8 mouse cellular contexts compared by ENCODE assay signal in the genomic region with DNA sequence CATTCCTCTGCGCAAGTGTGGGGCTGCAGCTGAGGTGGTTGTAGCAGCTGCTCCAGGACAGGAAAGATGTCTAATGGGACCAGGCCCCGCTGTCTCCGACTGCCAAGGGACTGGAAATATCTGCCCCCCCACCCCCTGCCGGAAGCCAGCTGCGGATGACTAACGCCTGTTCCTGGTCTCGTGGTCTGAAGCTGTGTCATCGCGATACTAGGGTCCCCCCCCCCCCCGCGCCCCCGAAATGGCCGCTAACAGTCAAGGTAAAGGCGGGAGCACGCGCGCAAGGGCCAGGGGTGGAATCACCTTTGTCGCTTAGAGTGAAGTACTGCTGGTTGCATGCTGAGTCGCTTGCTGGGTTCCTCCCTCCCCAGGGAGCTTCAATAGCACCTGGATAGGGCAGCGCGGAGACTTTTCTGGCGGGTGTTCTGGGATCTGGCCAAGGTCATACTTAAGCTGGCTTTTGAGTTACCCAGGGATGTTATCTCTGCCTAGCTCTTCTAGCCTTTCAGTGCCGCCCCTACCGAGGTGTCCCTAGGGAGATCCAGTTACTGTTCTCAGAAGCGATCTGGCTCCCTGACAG. TPM values are rescaled to one million over a fixed set of nuclear protein-coding genes. Genes with fewer than 3 reads are reported as not detected.
DNase-seq lines count a peak whose midpoint lies in the region; ATAC-seq and TF ChIP-seq lines count a peak whose summit lies in the region.

A gene (plus strand): TSS at position 205 of the 577 bp plus-strand sequence.
A gene (minus strand): TSS at position 421 of the 577 bp plus-strand sequence.

- no peak for TF ChIP-seq CTCF in intestine, postnatal 0 days (IDR thresholded peaks at IDR 0.05; ENCODE audit: low read depth)

- H3K36me3 ChIP-seq in embryonic facial prominence, embryonic 10.5 days (replicated peaks), result no peaks in the 10 kb centered on the region
- H3K36me3 ChIP-seq in intestine, postnatal 0 days (ENCODE audit: control insufficient read depth, insufficient read depth), result no peaks in the 10 kb centered on the region
- no peaks in the 10 kb centered on the region for H3K36me3 ChIP-seq in midbrain, embryonic 10.5 days

- H3K27ac ChIP-seq in embryonic facial prominence, embryonic 10.5 days (replicated peaks), result peak within 1 kb of the TSS; percentile 89
- H3K27ac ChIP-seq in intestine, postnatal 0 days (ENCODE audit: low read depth, low read length), result peak within 1 kb of the TSS; percentile 50
- H3K27ac ChIP-seq in midbrain, embryonic 10.5 days (replicated peaks), result peak within 1 kb of the TSS; percentile 85

- H3K4me3 ChIP-seq in embryonic facial prominence, embryonic 10.5 days, result peak within 1 kb of the TSS; percentile 60
- H3K4me3 ChIP-seq in intestine, postnatal 0 days (ENCODE audit: low read depth, low read length), result peak within 1 kb of the TSS; percentile 52
- peak within 1 kb of the TSS; percentile 56 for H3K4me3 ChIP-seq in midbrain, embryonic 10.5 days

- intact Hi-C loops in left cerebral cortex, postnatal 36 days (cut with DNase I), result no loop called here

- ATAC-seq in granulocyte monocyte progenitor cell, adult 5-6 weeks (replicated peaks; ENCODE audit: poor library complexity, severe bottlenecking), result peak; percentile 100
- peak; percentile 92 for ATAC-seq in intestine, postnatal 0 days

- H3K9me3 ChIP-seq in embryonic facial prominence, embryonic 10.5 days, result no peaks in the 10 kb centered on the region
- H3K9me3 ChIP-seq in intestine, postnatal 0 days (ENCODE audit: control insufficient read depth), result no peaks in the 10 kb centered on the region
- H3K9me3 ChIP-seq in midbrain, embryonic 10.5 days (replicated peaks), result no peaks in the 10 kb centered on the region

- peak; percentile 80 for DNase-seq in adrenal gland, postnatal 14 days
- DNase-seq in embryonic facial prominence, embryonic 10.5 days (ENCODE audit: low spot score), result peak; percentile 90
- DNase-seq in left cerebral cortex, postnatal 36 days (ENCODE audit: low spot score in 2 of 2), result peak; percentile 33 to 57
- DNase-seq in midbrain, embryonic 10.5 days (ENCODE audit: low spot score), result peak; percentile 81
- peak; percentile 72 for DNase-seq in right cerebral cortex, postnatal 4 days
- DNase-seq in yolk sac, embryonic 10.5 days (ENCODE audit: low spot score), result peak; percentile 78

- H3K4me2 ChIP-seq in intestine, postnatal 0 days (replicated peaks; ENCODE audit: low read depth), result peak within 1 kb of the TSS; percentile 61

- H3K27me3 ChIP-seq in embryonic facial prominence, embryonic 10.5 days (replicated peaks; ENCODE audit: low read depth, poor library complexity, severe bottlenecking), result no peaks in the 10 kb centered on the region
- H3K27me3 ChIP-seq in intestine, postnatal 0 days (replicated peaks; ENCODE audit: control insufficient read depth, insufficient read depth, low read length), result no peaks in the 10 kb centered on the region
- no peaks in the 10 kb centered on the region for H3K27me3 ChIP-seq in midbrain, embryonic 10.5 days (ENCODE audit: low read depth, poor library complexity, severe bottlenecking)

- H3K4me1 ChIP-seq in embryonic facial prominence, embryonic 10.5 days, result no peaks in the 10 kb centered on the region
- no peaks in the 10 kb centered on the region for H3K4me1 ChIP-seq in intestine, postnatal 0 days (replicated peaks; ENCODE audit: control insufficient read depth, insufficient read depth, low read length)
- H3K4me1 ChIP-seq in midbrain, embryonic 10.5 days, result no peaks in the 10 kb centered on the region

- WGBS in embryonic facial prominence, embryonic 10.5 days, result 15% methylated on average over 25 of the region's 25 CpGs
- WGBS in intestine, postnatal 0 days, result 14% methylated on average over 20 of the region's 25 CpGs
- 25% methylated on average over 20 of the region's 25 CpGs for WGBS in midbrain, embryonic 10.5 days

- H3K9ac ChIP-seq in intestine, postnatal 0 days (ENCODE audit: low read depth, low read length), result peak within 1 kb of the TSS; percentile 60

RNA-seq across cellular contexts. Expression of the first gene that starts in this region (rescaled TPM):
- total RNA-seq in adrenal gland, postnatal 14 days (2021), result 88.6 and 93.1 TPM in 2 replicates
- polyA plus RNA-seq in embryonic facial prominence, embryonic 10.5 days (2016; fragmentation: Nextera tagmentation; extraction: Ambion mirVana), result 34.6 and 39.8 TPM in 2 replicates
- total RNA-seq in granulocyte monocyte progenitor cell, adult 5-6 weeks (2014; fragmentation: Nextera tagmentation), result 39.5 and 56.2 TPM in 2 replicates
- total RNA-seq in granulocyte monocyte progenitor cell, adult 5-6 weeks (2017), result 44.6 and 53.7 TPM in 2 replicates
- polyA plus RNA-seq in intestine, postnatal 0 days (2015; fragmentation: Nextera tagmentation; extraction: Ambion mirVana), result 40.7 TPM in 2 replicates
- total RNA-seq in left cerebral cortex, postnatal 36 days (2021), result 10 to 100 TPM; 51.1 to 54.0 TPM
- 27.6 and 30.2 TPM in 2 replicates for polyA plus RNA-seq in midbrain, embryonic 10.5 days (2016; fragmentation: Nextera tagmentation; extraction: Ambion mirVana)

RNA-seq across cellular contexts. Expression of the second gene that starts in this region (rescaled TPM):
- total RNA-seq in adrenal gland, postnatal 14 days (2021), result 6.9 and 10.4 TPM in 2 replicates
- 1.7 and 2.1 TPM in 2 replicates for polyA plus RNA-seq in embryonic facial prominence, embryonic 10.5 days (2016; fragmentation: Nextera tagmentation; extraction: Ambion mirVana)
- 0.83 TPM in 1 of 2 replicates, not detected in the other for total RNA-seq in granulocyte monocyte progenitor cell, adult 5-6 weeks (2014; fragmentation: Nextera tagmentation)
- total RNA-seq in granulocyte monocyte progenitor cell, adult 5-6 weeks (2017), result 0.36 and 1.1 TPM in 2 replicates
- 0.67 and 0.81 TPM in 2 replicates for polyA plus RNA-seq in intestine, postnatal 0 days (2015; fragmentation: Nextera tagmentation; extraction: Ambion mirVana)
- 1 to 10 TPM; 1.9 to 2.0 TPM for total RNA-seq in left cerebral cortex, postnatal 36 days (2021)
- 1.1 and 1.4 TPM in 2 replicates for polyA plus RNA-seq in midbrain, embryonic 10.5 days (2016; fragmentation: Nextera tagmentation; extraction: Ambion mirVana)

Comparison
In these comparisons a context has a peak if more than half of its experiments do, and no peak if none do; other contexts are left out.
1. Peak in every context shown above with its lines: DNase-seq, ATAC-seq, H3K4me3 ChIP-seq and H3K27ac ChIP-seq.